Mouse (Mus musculus) intestine, embryonic 16.5 days (tissue): Measurements from ENCODE around the gene Srgap2. TPM values are rescaled to one million over a fixed set of nuclear protein-coding genes. Genes with fewer than 3 reads are reported as not detected.
"Not testable (repeated sequence)": the region's sequence is repeated elsewhere in the genome, so short reads cannot be mapped to it uniquely, and the experiment has no call there.

Experiments used
- ATAC-seq: fragments of 200-750 bp; cut with Nextera tagmentation; 2 replicates; pipeline ENCODE4 v1.8.0; 2017; ENCODE audit warnings: moderate TSS enrichment, moderate library complexity
- H3K27ac ChIP-seq: fragments of 300-500 bp; sonication (generic); 2 replicates; pipeline ENCODE4 v1.5.1; 2014; ENCODE audit warnings: mild to moderate bottlenecking, low read length
- H3K27me3 ChIP-seq: fragments of 300-500 bp; sonication (generic); replicated peaks from 2 replicates; pipeline ENCODE4 v1.6.1; 2014; ENCODE audit warnings: low read length, control low read depth, mixed read lengths; ENCODE audit not compliant: control insufficient read depth, insufficient read depth
- H3K36me3 ChIP-seq: fragments of 300-500 bp; sonication (generic); 2 replicates; pipeline ENCODE4 v1.6.1; 2014; ENCODE audit warnings: low read length, control low read depth; ENCODE audit not compliant: control insufficient read depth, insufficient read depth
- H3K4me1 ChIP-seq: fragments of 300-500 bp; sonication (generic); 2 replicates; pipeline ENCODE4 v1.6.1; 2014; ENCODE audit warnings: low read length, control low read depth, mixed read lengths; ENCODE audit not compliant: control insufficient read depth, insufficient read depth
- H3K4me2 ChIP-seq: fragments of 300-500 bp; sonication (generic); 2 replicates; pipeline ENCODE4 v1.6.1; 2014; ENCODE audit warnings: low read depth, low read length, control low read depth
- H3K4me3 ChIP-seq: fragments of 300-500 bp; sonication (generic); 2 replicates; pipeline ENCODE4 v1.5.1; 2014; ENCODE audit warnings: mild to moderate bottlenecking, low read length
- H3K9ac ChIP-seq: fragments of 300-500 bp; sonication (generic); 2 replicates; pipeline ENCODE4 v1.6.1; 2014; ENCODE audit warnings: low read depth, low read length
- H3K9me3 ChIP-seq: fragments of 300-500 bp; sonication (generic); 2 replicates; pipeline ENCODE4 v1.6.1; 2016; ENCODE audit warnings: low read length, control low read depth; ENCODE audit not compliant: control insufficient read depth
- WGBS: fragments of 180-500 bp; shearing (Covaris S2); extraction: QIAGEN DNeasy Blood & Tissue Kit; methylation state at CpG from one replicate; pipeline ENCODE4 v1.1.7; 2014; 5-methylcytosine and 5-hydroxymethylcytosine counted together
- polyA plus RNA-seq: library from polyadenylated mRNA; unstranded; fragments of >200 nt; fragmentation: Nextera tagmentation; extraction: Ambion mirVana; gene quantifications from 2 replicates; pipeline ENCODE4 v1.2.1, GENCODE M21; 2015

Srgap2 gene
- 7.8 TPM in 2 replicates for polyA plus RNA-seq

DNA sequence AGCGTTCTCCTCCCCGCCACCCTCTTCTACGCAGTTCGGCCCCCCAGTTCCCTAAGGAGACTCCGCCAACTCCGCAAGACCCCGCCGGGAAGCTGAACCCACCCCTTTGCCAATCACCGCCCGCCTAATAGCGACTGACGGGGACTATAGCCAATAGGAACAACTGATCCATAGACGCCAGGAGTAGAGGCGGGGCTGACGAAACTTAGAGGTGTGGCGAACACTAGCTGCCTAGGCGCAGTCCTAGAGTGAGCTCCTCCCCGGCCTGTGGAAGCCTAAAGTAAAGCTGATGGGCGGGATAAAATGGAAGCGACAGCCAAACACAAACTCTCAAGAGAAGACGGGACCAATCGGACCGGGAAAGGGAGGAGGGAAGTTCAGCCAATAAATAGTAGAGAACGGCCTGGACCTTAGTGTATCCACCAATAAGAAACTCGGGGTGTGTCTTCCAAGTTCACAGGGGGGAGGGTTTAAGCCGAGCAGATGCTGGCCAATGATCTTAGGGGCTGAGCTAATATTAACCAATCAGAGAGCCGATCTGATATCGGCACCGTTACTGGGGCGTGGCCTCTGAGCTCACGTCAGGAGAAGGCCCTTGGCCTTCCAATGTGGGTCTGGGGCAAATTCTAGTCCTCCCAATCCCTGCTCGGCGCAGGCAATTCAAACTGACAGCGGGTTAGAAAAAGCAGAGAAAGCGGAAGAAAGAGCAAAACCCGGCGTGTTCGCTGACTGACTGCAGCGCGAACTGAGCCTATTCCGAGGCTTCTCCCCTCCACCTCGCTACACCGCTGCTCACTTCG is at the start of gene Srgap2, which contains the start of gene Fam72a:
Gene Srgap2 (minus strand): TSS at position 72 of the 800 bp plus-strand sequence.
Gene Fam72a (plus strand): TSS at position 623 of the 800 bp plus-strand sequence.
- Histone ChIP-seq H3K27ac (peak within 1 kb of the TSS; percentile 96), H3K27me3 (no peaks in the 10 kb centered on the region), H3K9ac (peak within 1 kb of the TSS; percentile 87), H3K4me1 (peaks cover 34% of the 10 kb centered on the region), H3K4me3 (peak within 1 kb of the TSS; percentile 71), H3K4me2 (peak within 1 kb of the TSS; percentile 94), H3K36me3 (no peaks in the 10 kb centered on the region), H3K9me3 (no peaks in the 10 kb centered on the region)
- ATAC-seq: peak; percentile 96
- under 1% methylated on average over 44 of the region's 44 CpGs for WGBS

DNA sequence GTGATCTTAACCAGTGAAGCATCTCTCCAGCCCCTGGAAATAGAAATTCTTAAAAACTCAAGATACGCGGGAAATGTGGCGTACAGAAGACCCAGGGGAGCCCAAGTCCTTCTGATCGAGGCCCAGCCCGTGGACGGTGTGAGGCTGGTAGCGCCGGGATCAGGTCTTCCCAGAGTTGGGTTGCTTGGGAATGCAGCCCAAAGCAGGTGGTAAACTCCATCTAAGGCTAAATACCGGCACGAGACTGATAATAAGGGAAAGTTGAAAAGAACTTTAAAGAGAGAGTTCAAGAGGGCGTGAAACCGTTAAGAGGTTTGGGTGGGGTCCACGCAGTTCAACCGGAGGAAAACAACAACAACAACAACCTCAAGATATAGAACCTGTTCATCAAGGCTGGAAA is 46.6 kb upstream of the Srgap2 start:
- Histone ChIP-seq H3K27me3 (no peaks in the 10 kb centered on the region), H3K4me2 (no peak overlapping the region), H3K9ac (no peak overlapping the region), H3K4me1 (no peaks in the 10 kb centered on the region), H3K9me3 (no peaks in the 10 kb centered on the region), H3K36me3 (no peaks in the 10 kb centered on the region), H3K27ac (no peak overlapping the region), H3K4me3 (no peak overlapping the region)
- 0 out of 2 replicates have a peak, but pooled peaks have one; percentile 62 for ATAC-seq
- WGBS: 91% methylated on average over 14 of the region's 14 CpGs

DNA sequence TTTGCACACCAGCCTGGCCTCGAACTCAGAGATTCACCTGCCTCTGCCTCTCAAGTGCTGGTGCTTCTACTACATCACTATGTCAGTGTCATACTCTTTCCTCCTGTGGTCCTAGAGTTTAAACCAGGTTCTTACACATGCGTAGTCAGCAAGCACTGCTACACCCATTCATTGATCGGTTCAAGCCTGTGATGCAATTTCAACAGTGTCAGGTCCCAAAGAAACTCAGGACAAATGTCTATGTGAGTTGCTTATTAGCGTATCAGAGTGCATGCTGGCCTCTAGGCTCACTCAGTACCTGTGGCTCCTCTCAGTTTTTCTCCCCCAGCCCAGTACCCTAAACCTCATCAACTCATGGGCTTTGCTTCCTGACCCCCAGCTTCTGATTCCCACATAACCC is 43.2 kb upstream of the Srgap2 start:
- ATAC-seq: no peak
- Histone ChIP-seq H3K4me2 (no peak overlapping the region), H3K36me3 (no peaks in the 10 kb centered on the region), H3K9ac (no peak overlapping the region), H3K27ac (no peak overlapping the region), H3K9me3 (no peaks in the 10 kb centered on the region), H3K4me3 (no peak overlapping the region), H3K4me1 (no peaks in the 10 kb centered on the region), H3K27me3 (no peaks in the 10 kb centered on the region)
- 92% methylated on average over 4 of the region's 4 CpGs for WGBS

DNA sequence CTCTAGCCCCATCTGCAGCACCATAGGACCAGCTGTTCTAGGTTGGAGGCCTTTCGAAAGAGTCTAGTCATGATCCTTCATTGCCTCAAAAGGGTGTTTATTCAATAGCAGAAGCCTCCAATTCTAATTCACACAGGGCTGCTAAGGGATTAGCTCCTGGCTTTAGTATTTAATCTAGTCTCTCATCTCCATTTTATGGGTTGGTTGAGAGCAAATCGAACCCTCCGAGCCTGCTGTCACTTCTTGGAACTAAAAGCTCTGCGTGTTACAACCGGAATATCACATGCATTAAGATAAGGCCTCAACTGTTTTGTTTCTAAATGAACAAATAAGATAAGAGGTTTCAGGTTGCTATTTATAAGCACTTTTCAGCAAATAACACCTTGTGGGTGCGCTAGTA is 42.6 kb upstream of the Srgap2 start:
- H3K27ac ChIP-seq: no peak overlapping the region
- no peak overlapping the region for H3K9ac ChIP-seq
- no peaks in the 10 kb centered on the region for H3K4me1 ChIP-seq
- 77% methylated on average over 6 of the region's 6 CpGs for WGBS
- no peaks in the 10 kb centered on the region for H3K36me3 ChIP-seq
- no peak overlapping the region for H3K4me3 ChIP-seq
- H3K9me3 ChIP-seq: no peaks in the 10 kb centered on the region
- H3K27me3 ChIP-seq: no peaks in the 10 kb centered on the region
- no peak for ATAC-seq
- H3K4me2 ChIP-seq: no peak overlapping the region

DNA sequence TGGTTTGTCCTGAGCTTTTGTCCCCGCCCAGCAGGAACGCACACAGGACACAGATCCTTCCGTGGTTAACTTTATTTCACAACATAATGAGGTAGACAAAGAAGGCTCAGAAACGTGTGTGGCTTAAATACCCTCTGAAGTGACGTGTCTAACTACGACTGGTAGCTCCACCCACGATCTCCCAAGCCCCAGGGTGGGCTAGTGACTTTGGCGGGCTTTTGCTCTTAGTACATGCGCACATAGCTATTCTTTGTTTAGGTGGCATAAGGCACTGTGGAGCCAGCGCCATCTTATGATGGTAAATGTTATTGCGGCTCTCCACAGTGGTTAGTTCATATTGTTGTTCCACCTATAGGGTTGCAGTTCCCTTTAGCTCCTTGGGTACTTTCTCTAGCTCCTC is 38.9 kb upstream of the Srgap2 start:
- ATAC-seq, H3K36me3 ChIP-seq, H3K4me3 ChIP-seq, H3K4me1 ChIP-seq, H3K27me3 ChIP-seq, H3K9ac ChIP-seq, H3K9me3 ChIP-seq, H3K27ac ChIP-seq, H3K4me2 ChIP-seq: not testable (repeated sequence)
- 49% methylated on average over 11 of the region's 11 CpGs for WGBS

DNA sequence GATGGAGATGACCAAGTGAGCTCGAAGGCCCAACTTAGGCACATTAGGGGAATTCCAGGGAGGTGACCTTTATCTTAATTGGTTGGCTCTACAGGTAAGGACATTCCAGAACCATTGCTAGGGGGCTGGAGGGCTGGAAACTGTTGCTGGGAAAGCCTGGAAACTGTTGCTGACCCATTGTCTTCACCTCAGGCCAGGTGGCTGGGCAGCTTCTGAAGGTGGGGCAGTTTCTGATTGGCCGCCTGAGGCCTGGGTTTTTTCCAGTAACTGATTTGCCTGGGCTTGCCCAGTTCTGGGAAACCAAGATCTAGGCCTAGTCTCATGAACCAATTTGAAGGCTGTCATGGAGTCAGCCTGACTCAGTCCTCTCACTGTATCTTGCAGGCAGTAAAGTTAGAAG is 34.9 kb upstream of the Srgap2 start:
- 85% methylated on average over 2 of the region's 2 CpGs for WGBS
- no peaks in the 10 kb centered on the region for H3K9me3 ChIP-seq
- ATAC-seq: no peak
- H3K27me3 ChIP-seq: no peaks in the 10 kb centered on the region
- H3K4me3 ChIP-seq: no peak overlapping the region
- H3K4me1 ChIP-seq: no peaks in the 10 kb centered on the region
- H3K9ac ChIP-seq: no peak overlapping the region
- no peaks in the 10 kb centered on the region for H3K36me3 ChIP-seq
- no peak overlapping the region for H3K27ac ChIP-seq
- H3K4me2 ChIP-seq: no peak overlapping the region

DNA sequence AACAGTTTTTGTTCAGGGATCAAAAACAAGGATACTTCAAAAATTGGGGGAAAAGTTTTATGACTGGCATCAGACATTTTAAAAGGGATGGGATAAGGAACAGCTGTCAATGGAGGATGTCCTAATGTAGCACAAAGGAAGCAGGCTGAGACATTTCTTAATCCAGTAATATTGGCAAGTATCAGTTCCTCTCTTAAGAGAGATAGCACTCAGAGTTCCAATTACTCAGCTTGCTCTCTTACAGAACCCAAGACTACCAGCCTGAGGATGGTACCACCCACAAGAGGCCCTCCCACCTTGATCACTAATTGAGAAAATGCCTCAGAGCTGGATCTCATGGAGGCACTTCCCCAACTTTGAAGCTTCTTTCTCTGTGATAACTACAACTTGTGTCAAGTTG is 33.3 kb upstream of the Srgap2 start:
- no peak for ATAC-seq
- no peaks in the 10 kb centered on the region for H3K36me3 ChIP-seq
- H3K27me3 ChIP-seq: no peaks in the 10 kb centered on the region
- H3K4me1 ChIP-seq: no peaks in the 10 kb centered on the region
- H3K9ac ChIP-seq: no peak overlapping the region
- no peak overlapping the region for H3K4me2 ChIP-seq
- H3K27ac ChIP-seq: no peak overlapping the region
- H3K4me3 ChIP-seq: no peak overlapping the region
- H3K9me3 ChIP-seq: no peaks in the 10 kb centered on the region

DNA sequence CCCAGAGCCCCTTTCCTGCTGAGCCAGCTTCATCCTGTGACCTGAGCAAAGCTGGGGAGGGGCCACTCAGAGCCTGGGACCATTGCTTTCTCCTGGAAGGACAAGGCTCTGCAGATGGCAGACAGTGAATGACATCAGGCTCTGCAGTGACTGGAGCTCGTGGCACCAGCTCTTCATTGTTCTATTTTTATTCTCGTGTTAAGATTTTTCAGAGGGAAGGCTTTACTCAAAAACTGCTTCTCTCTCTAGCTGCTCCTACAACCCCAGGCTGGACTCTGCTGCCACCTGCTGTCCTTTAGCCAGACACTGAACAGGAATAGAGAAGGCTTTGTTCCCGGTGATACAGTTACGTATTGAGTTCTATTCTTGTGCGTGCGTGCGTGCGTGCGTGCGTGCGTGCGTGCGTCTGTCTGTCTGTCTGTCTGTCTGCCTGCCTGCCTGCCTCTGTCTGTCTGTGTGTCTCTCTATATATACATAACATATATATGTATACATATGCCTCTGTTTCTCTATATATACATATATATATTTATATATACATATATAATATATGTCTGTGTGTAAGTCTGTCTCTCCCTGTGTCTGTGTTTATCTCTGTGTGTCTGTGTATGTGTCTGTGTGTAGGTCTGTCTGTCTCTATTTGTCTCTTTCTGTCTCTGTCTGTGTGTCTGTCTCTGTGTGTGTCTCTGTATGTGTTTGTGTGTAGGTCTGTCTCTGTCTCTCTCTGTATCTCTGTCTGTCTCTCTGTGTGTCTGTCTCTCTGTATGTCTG is 28.1 kb upstream of the Srgap2 start:
- H3K4me3 ChIP-seq: no peak overlapping the region
- WGBS: 10% methylated on average over 13 of the region's 13 CpGs
- H3K27ac ChIP-seq: no peak overlapping the region
- 0 out of 2 replicates have a peak overlapping the region, but pooled peaks have one; percentile 47 for H3K9ac ChIP-seq
- H3K4me1 ChIP-seq: 0 out of 2 replicates have a peak, but pooled peaks cover 2% of the 10 kb centered on the region
- H3K4me2 ChIP-seq: peak overlapping the region; percentile 39; the same call in 1 of the 2 replicates
- H3K27me3 ChIP-seq: no peaks in the 10 kb centered on the region
- no peaks in the 10 kb centered on the region for H3K36me3 ChIP-seq
- H3K9me3 ChIP-seq: no peaks in the 10 kb centered on the region
- ATAC-seq: peak; percentile 81

DNA sequence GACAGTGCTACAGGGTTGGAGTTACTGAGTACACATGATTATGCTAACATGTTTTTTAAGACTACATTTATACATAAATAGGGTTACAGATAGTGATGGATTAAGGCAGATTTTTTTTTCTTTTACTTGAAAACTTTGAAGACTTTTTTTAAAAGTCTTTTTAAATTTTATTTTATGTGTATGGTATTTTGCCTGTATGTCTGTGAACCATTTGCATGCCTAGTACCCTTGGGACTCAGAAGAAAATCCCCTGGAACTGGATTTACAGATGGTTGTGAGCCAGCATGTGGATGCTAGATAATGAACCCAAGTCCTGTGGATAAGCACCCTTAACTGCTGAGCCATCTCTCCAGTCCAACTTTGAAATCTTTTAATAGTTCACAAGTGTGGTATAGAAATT is 26.3 kb upstream of the Srgap2 start:
- Histone ChIP-seq H3K9me3 (no peaks in the 10 kb centered on the region), H3K9ac (no peak overlapping the region), H3K4me1 (peaks cover 8% of the 10 kb centered on the region; the same call in 1 of the 2 replicates), H3K4me2 (no peak overlapping the region), H3K4me3 (no peak overlapping the region), H3K27me3 (no peaks in the 10 kb centered on the region), H3K36me3 (no peaks in the 10 kb centered on the region), H3K27ac (no peak overlapping the region)
- ATAC-seq: no peak
